Mouse (Mus musculus) MEL (cell line): Measurements from ENCODE around the gene Tgfbr3.

Experiments
- CTCF ChIP-seq, 3 experiments: IDR thresholded peaks in 2 of 3; conservative IDR thresholded peaks in 1 of 3; 2 replicates each; pipeline ENCODE4 v1.5.1; 2011 to 2012; ENCODE audit warnings: low read length in 3 of 3, low read depth in 2 of 3, mild to moderate bottlenecking in 2 of 3, improper control_type of control experiment in 1 of 3, inconsistent platforms in 1 of 3, mixed read lengths in 1 of 3, moderate library complexity in 1 of 3; ENCODE audit not compliant: control insufficient read depth in 1 of 3, insufficient read depth in 1 of 3, poor library complexity in 1 of 3, severe bottlenecking in 1 of 3
- EP300 ChIP-seq, 2 experiments: IDR thresholded peaks; 2 replicates each; pipeline ENCODE4 v1.6.1; 2011; ENCODE audit warnings: improper control_type of control experiment in 2 of 2, low read length in 2 of 2, low read depth in 1 of 2, mild to moderate bottlenecking in 1 of 2
- MXI1 ChIP-seq: IDR thresholded peaks from 2 replicates; pipeline ENCODE4 v1.6.1; 2011; ENCODE audit warnings: mild to moderate bottlenecking, low read depth, low read length, improper control_type of control experiment
- MYB ChIP-seq: IDR thresholded peaks from 2 replicates; pipeline ENCODE4 v1.6.1; 2011; ENCODE audit warnings: mild to moderate bottlenecking, low read depth, low read length, improper control_type of control experiment
- POLR2A ChIP-seq, 2 experiments: IDR thresholded peaks; 2 replicates each; pipeline ENCODE4 v1.6.1; 2011 to 2012; ENCODE audit warnings: low read length in 2 of 2, mild to moderate bottlenecking in 2 of 2, control low read depth in 1 of 2, improper control_type of control experiment in 1 of 2, low read depth in 1 of 2, moderate library complexity in 1 of 2; ENCODE audit not compliant: control insufficient read depth in 1 of 2, insufficient read depth in 1 of 2, poor library complexity in 1 of 2
- POLR2AphosphoS2 ChIP-seq: IDR thresholded peaks from 2 replicates; pipeline ENCODE4 v1.6.1; 2011; ENCODE audit warnings: low read length, improper control_type of control experiment
- RAD21 ChIP-seq: IDR thresholded peaks from 2 replicates; pipeline ENCODE4 v1.6.1; 2011; ENCODE audit warnings: mild to moderate bottlenecking, low read depth, low read length, improper control_type of control experiment
- SIN3A ChIP-seq: IDR thresholded peaks from 2 replicates; pipeline ENCODE4 v1.6.1; 2012; ENCODE audit warnings: low read length, improper control_type of control experiment, inconsistent platforms
- SMC3 ChIP-seq: IDR thresholded peaks from 2 replicates; pipeline ENCODE4 v1.6.1; 2011; ENCODE audit warnings: low read depth, low read length, improper control_type of control experiment
- TAL1 ChIP-seq: IDR thresholded peaks from 2 replicates; pipeline ENCODE4 v1.6.1; 2012; ENCODE audit warnings: mild to moderate bottlenecking, inconsistent platforms, low read length, moderate library complexity, mixed read lengths
- TCF12 ChIP-seq: IDR thresholded peaks from 2 replicates; pipeline ENCODE4 v1.6.1; 2014; ENCODE audit warnings: low read depth, mild to moderate bottlenecking, inconsistent platforms, low read length, improper control_type of control experiment, moderate library complexity
- ZMIZ1 ChIP-seq: IDR thresholded peaks from 2 replicates; pipeline ENCODE4 v1.6.1; 2012; ENCODE audit warnings: low read depth, mild to moderate bottlenecking, inconsistent platforms, low read length, improper control_type of control experiment, moderate library complexity

- TF ChIP-seq POLR2A (IDR thresholded peaks at IDR 0.05; ENCODE audit: control insufficient read depth in 1 of 2, insufficient read depth in 1 of 2, low read depth in 1 of 2, low read length in 2 of 2, poor library complexity in 1 of 2): no peak
- no peak for TF ChIP-seq RAD21
- no peak for TF ChIP-seq CTCF (IDR thresholded peaks at IDR 0.05 in 2 of 3, conservative IDR thresholded peaks at IDR 0.05 in 1 of 3; ENCODE audit: control insufficient read depth in 1 of 3, insufficient read depth in 1 of 3, low read depth in 2 of 3, low read length in 3 of 3, poor library complexity in 1 of 3, severe bottlenecking in 1 of 3)
- no peak for TF ChIP-seq SMC3
- TF ChIP-seq SIN3A: no peak
- TF ChIP-seq TAL1: no peak
- no peak for TF ChIP-seq POLR2AphosphoS2
- no peak for TF ChIP-seq TCF12
- TF ChIP-seq MXI1: no peak
- no peak for TF ChIP-seq ZMIZ1
- TF ChIP-seq MYB: no peak
- TF ChIP-seq EP300 (IDR thresholded peaks at IDR 0.05; ENCODE audit: low read depth in 1 of 2, low read length in 2 of 2): no peak
Measured at GRCm38 (mm10) chr5:107177248-107177647, 112.2 kb downstream of the Tgfbr3 start.
